Mouse (Mus musculus): ENCODE results near the gene Ogfod3. TPM values are rescaled to one million over a fixed set of nuclear protein-coding genes. Genes with fewer than 3 reads are reported as not detected.

Ogfod3 gene
- total and polyA plus RNA-seq, 2 experiments from 2014 or later = 8.9 to 25.2 TPM

DNA sequence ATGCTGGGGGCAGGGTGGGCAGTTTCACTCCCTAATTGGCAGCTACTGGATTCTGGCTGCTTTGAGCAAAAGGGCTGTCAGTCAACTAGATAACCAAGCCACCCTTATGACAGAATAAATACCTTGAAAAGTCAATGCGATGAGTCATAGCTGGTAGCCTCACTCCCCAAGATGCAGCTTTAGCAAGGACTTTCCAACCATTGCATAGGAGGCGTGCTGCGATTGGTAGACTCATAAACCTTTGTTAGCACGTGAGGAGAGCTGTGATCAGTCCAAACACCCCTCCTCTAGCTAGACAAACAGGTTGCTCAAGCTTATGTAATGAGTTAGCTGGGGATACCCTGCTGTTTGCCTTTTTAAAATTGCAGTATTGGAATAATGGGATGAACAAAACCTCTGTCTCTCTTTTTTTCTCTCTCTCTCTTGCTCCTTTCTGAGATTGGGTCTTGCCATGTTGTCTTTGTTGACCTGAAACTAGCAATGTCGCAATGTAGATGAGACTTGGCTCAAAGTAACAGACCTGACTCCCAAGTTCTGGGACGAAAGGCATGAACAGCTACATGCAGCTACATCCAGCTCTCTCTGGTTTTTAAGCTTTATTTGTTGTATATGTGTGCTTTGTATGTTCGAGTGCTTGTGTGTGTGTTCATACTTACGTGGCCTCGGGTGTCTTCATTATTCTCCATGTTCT is 61.0 kb downstream of the Ogfod3 start:
- Histone ChIP-seq H3K4me1 (ENCODE audit: insufficient read depth, low read length) (no peaks in the 10 kb centered on the region), H3K27ac (ENCODE audit: low read depth, low read length) (no peak overlapping the region), H3K9me3 (ENCODE audit: low read length) (no peaks in the 10 kb centered on the region), H3K4me2 (ENCODE audit: low read depth, low read length, poor library complexity, severe bottlenecking) (no peak overlapping the region), H3K9ac (replicated peaks; ENCODE audit: low read length, poor library complexity, severe bottlenecking) (no peak overlapping the region), H3K36me3 (ENCODE audit: insufficient read depth, low read length) (no peaks in the 10 kb centered on the region), H3K27me3 (ENCODE audit: insufficient read depth, low read length) (no peaks in the 10 kb centered on the region), H3K4me3 (ENCODE audit: low read depth, low read length) (no peak overlapping the region)
- WGBS = 80% methylated on average over 9 of the region's 9 CpGs
- ATAC-seq (ENCODE audit: low FRiP score) (no peak), DNase-seq (ENCODE audit: low spot score) (no peak)
- TF ChIP-seq CTCF (IDR thresholded peaks at IDR 0.05) = no peak

- H3K9ac ChIP-seq (replicated peaks; ENCODE audit: low read length, poor library complexity, severe bottlenecking) = no peak overlapping the region
- ATAC-seq (ENCODE audit: low FRiP score) = no peak
- H3K27ac ChIP-seq (ENCODE audit: low read depth, low read length) = no peak overlapping the region
- WGBS = 53% methylated on average over 6 of the region's 6 CpGs
- no peaks in the 10 kb centered on the region for H3K27me3 ChIP-seq (ENCODE audit: insufficient read depth, low read length)
- H3K36me3 ChIP-seq (ENCODE audit: insufficient read depth, low read length) = no peaks in the 10 kb centered on the region
- no peak overlapping the region for H3K4me2 ChIP-seq (ENCODE audit: low read depth, low read length, poor library complexity, severe bottlenecking)
- H3K4me1 ChIP-seq (ENCODE audit: insufficient read depth, low read length) = no peaks in the 10 kb centered on the region
- H3K4me3 ChIP-seq (ENCODE audit: low read depth, low read length) = no peak overlapping the region
- peak; percentile 12; the same call in 1 of the 2 replicates for TF ChIP-seq CTCF (IDR thresholded peaks at IDR 0.05)
- no peaks in the 10 kb centered on the region for H3K9me3 ChIP-seq (ENCODE audit: low read length)
- no peak for DNase-seq (ENCODE audit: low spot score)
Observed at GRCm38 (mm10) chr11:121138732-121139131, 65.8 kb downstream of the Ogfod3 start.

GRCm38 (mm10) chr11:121137682-121138081 is 66.8 kb downstream of the Ogfod3 start:
- Histone ChIP-seq H3K4me2 (ENCODE audit: low read depth, low read length, poor library complexity, severe bottlenecking) (no peak overlapping the region), H3K27me3 (ENCODE audit: insufficient read depth, low read length) (no peaks in the 10 kb centered on the region), H3K36me3 (ENCODE audit: insufficient read depth, low read length) (no peaks in the 10 kb centered on the region), H3K9me3 (ENCODE audit: low read length) (no peaks in the 10 kb centered on the region), H3K4me3 (ENCODE audit: low read depth, low read length) (no peak overlapping the region), H3K4me1 (ENCODE audit: insufficient read depth, low read length) (no peaks in the 10 kb centered on the region), H3K27ac (ENCODE audit: low read depth, low read length) (no peak overlapping the region), H3K9ac (replicated peaks; ENCODE audit: low read length, poor library complexity, severe bottlenecking) (no peak overlapping the region)
- DNase-seq (ENCODE audit: low spot score) = no peak
- 89% methylated on average over 5 of the region's 5 CpGs for WGBS
- no peak for ATAC-seq (ENCODE audit: low FRiP score)
- TF ChIP-seq CTCF (IDR thresholded peaks at IDR 0.05) = no peak

- Histone ChIP-seq H3K27me3 (ENCODE audit: insufficient read depth, low read length) (no peaks in the 10 kb centered on the region), H3K4me1 (ENCODE audit: insufficient read depth, low read length) (no peaks in the 10 kb centered on the region), H3K9ac (replicated peaks; ENCODE audit: low read length, poor library complexity, severe bottlenecking) (no peak overlapping the region), H3K27ac (ENCODE audit: low read depth, low read length) (no peak overlapping the region), H3K4me3 (ENCODE audit: low read depth, low read length) (no peak overlapping the region), H3K9me3 (ENCODE audit: low read length) (no peaks in the 10 kb centered on the region), H3K4me2 (ENCODE audit: low read depth, low read length, poor library complexity, severe bottlenecking) (no peak overlapping the region), H3K36me3 (ENCODE audit: insufficient read depth, low read length) (no peaks in the 10 kb centered on the region)
- TF ChIP-seq CTCF (IDR thresholded peaks at IDR 0.05) = no peak
- DNase-seq (ENCODE audit: low spot score) (no peak), ATAC-seq (ENCODE audit: low FRiP score) (no peak)
- WGBS = 70% methylated on average over 1 of the region's 1 CpGs
Observed at GRCm38 (mm10) chr11:121134600-121134999, 69.9 kb downstream of the Ogfod3 start.

GRCm38 (mm10) chr11:121129616-121130015 is 74.9 kb downstream of the Ogfod3 start:
- TF ChIP-seq CTCF (IDR thresholded peaks at IDR 0.05) = no peak

More at GRCm38 (mm10) chr11:121129616-121130015, 74.9 kb downstream of the Ogfod3 start:
- Histone ChIP-seq H3K4me3 (ENCODE audit: low read depth, low read length) (no peak overlapping the region), H3K27ac (ENCODE audit: low read depth, low read length) (no peak overlapping the region), H3K36me3 (ENCODE audit: insufficient read depth, low read length) (no peaks in the 10 kb centered on the region), H3K9ac (replicated peaks; ENCODE audit: low read length, poor library complexity, severe bottlenecking) (no peak overlapping the region), H3K4me1 (ENCODE audit: insufficient read depth, low read length) (no peaks in the 10 kb centered on the region), H3K9me3 (ENCODE audit: low read length) (no peaks in the 10 kb centered on the region), H3K4me2 (ENCODE audit: low read depth, low read length, poor library complexity, severe bottlenecking) (no peak overlapping the region), H3K27me3 (ENCODE audit: insufficient read depth, low read length) (no peaks in the 10 kb centered on the region)
- ATAC-seq (ENCODE audit: low FRiP score) (no peak), DNase-seq (ENCODE audit: low spot score) (no peak)
- 68% methylated on average over 1 of the region's 1 CpGs for WGBS

Other genes starting within 250 kb of the Ogfod3 start
- gene Csnk1d, start 213.4 kb downstream of the Ogfod3 start, total RNA-seq (2014; rRNA removed) = 116 and 122 TPM in 2 replicates
- gene Csnk1d, start 213.4 kb downstream of the Ogfod3 start, polyA plus RNA-seq (2015; fragmentation: Nextera tagmentation; extraction: Ambion mirVana) = 115 TPM in 2 replicates
- gene Cd7, start 165.3 kb downstream of the Ogfod3 start, total RNA-seq (2014; rRNA removed) = not detected in 2 replicates
- gene Cd7, start 165.3 kb downstream of the Ogfod3 start, polyA plus RNA-seq (2015; fragmentation: Nextera tagmentation; extraction: Ambion mirVana) = not detected in 2 replicates
- gene Sectm1b, start 141.1 kb downstream of the Ogfod3 start, total RNA-seq (2014; rRNA removed) = not detected in 2 replicates
- gene Sectm1b, start 141.1 kb downstream of the Ogfod3 start, polyA plus RNA-seq (2015; fragmentation: Nextera tagmentation; extraction: Ambion mirVana) = not detected in 2 replicates
- gene Sectm1a, start 123.5 kb downstream of the Ogfod3 start, total RNA-seq (2014; rRNA removed) = not detected in 2 replicates
- not detected in 2 replicates for gene Sectm1a, start 123.5 kb downstream of the Ogfod3 start, polyA plus RNA-seq (2015; fragmentation: Nextera tagmentation; extraction: Ambion mirVana)
- not detected in 2 replicates for gene Tex19.2, start 86.0 kb downstream of the Ogfod3 start, total RNA-seq (2014; rRNA removed)
- not detected in 2 replicates for gene Tex19.2, start 86.0 kb downstream of the Ogfod3 start, polyA plus RNA-seq (2015; fragmentation: Nextera tagmentation; extraction: Ambion mirVana)
- not detected in 2 replicates for gene Tex19.1, start 58.6 kb downstream of the Ogfod3 start, total RNA-seq (2014; rRNA removed)
- not detected in 2 replicates for gene Tex19.1, start 58.6 kb downstream of the Ogfod3 start, polyA plus RNA-seq (2015; fragmentation: Nextera tagmentation; extraction: Ambion mirVana)
- 0.33 and 0.66 TPM in 2 replicates for gene Uts2r, start 44.4 kb downstream of the Ogfod3 start, total RNA-seq (2014; rRNA removed)
- gene Uts2r, start 44.4 kb downstream of the Ogfod3 start, polyA plus RNA-seq (2015; fragmentation: Nextera tagmentation; extraction: Ambion mirVana) = 1.1 and 1.5 TPM in 2 replicates
- 85.2 and 87.4 TPM in 2 replicates for gene Hexdc, start 278 bp downstream of the Ogfod3 start, total RNA-seq (2014; rRNA removed)
- gene Hexdc, start 278 bp downstream of the Ogfod3 start, polyA plus RNA-seq (2015; fragmentation: Nextera tagmentation; extraction: Ambion mirVana) = 37.4 and 38.1 TPM in 2 replicates
- 26.5 and 29.1 TPM in 2 replicates for gene Cybc1, start 24.6 kb upstream of the Ogfod3 start, total RNA-seq (2014; rRNA removed)
- gene Cybc1, start 24.6 kb upstream of the Ogfod3 start, polyA plus RNA-seq (2015; fragmentation: Nextera tagmentation; extraction: Ambion mirVana) = 18.7 and 20.9 TPM in 2 replicates
- 112 and 129 TPM in 2 replicates for gene Narf, start 32.5 kb upstream of the Ogfod3 start, total RNA-seq (2014; rRNA removed)
- gene Narf, start 32.5 kb upstream of the Ogfod3 start, polyA plus RNA-seq (2015; fragmentation: Nextera tagmentation; extraction: Ambion mirVana) = 37.4 and 38.0 TPM in 2 replicates
- gene Foxk2, start 55.3 kb upstream of the Ogfod3 start, total RNA-seq (2014; rRNA removed) = 92.5 and 92.9 TPM in 2 replicates
- gene Foxk2, start 55.3 kb upstream of the Ogfod3 start, polyA plus RNA-seq (2015; fragmentation: Nextera tagmentation; extraction: Ambion mirVana) = 13.2 and 13.7 TPM in 2 replicates
- 71.9 and 72.5 TPM in 2 replicates for gene Wdr45b, start 149.7 kb upstream of the Ogfod3 start, total RNA-seq (2014; rRNA removed)
- gene Wdr45b, start 149.7 kb upstream of the Ogfod3 start, polyA plus RNA-seq (2015; fragmentation: Nextera tagmentation; extraction: Ambion mirVana) = 87.1 and 89.2 TPM in 2 replicates
- 15.0 and 18.3 TPM in 2 replicates for gene Rab40b, start 183.5 kb upstream of the Ogfod3 start, total RNA-seq (2014; rRNA removed)
- 14.8 and 15.7 TPM in 2 replicates for gene Rab40b, start 183.5 kb upstream of the Ogfod3 start, polyA plus RNA-seq (2015; fragmentation: Nextera tagmentation; extraction: Ambion mirVana)
- 17.2 and 22.4 TPM in 2 replicates for gene Fn3krp, start 216.7 kb upstream of the Ogfod3 start, total RNA-seq (2014; rRNA removed)
- gene Fn3krp, start 216.7 kb upstream of the Ogfod3 start, polyA plus RNA-seq (2015; fragmentation: Nextera tagmentation; extraction: Ambion mirVana) = 8.3 and 9.0 TPM in 2 replicates
- 2.2 and 8.2 TPM in 2 replicates for gene Fn3k, start 230.2 kb upstream of the Ogfod3 start, total RNA-seq (2014; rRNA removed)
- gene Fn3k, start 230.2 kb upstream of the Ogfod3 start, polyA plus RNA-seq (2015; fragmentation: Nextera tagmentation; extraction: Ambion mirVana) = 3.7 and 3.9 TPM in 2 replicates
- gene Tbcd, start 247.2 kb upstream of the Ogfod3 start, total RNA-seq (2014; rRNA removed) = 87.9 and 104 TPM in 2 replicates
- gene Tbcd, start 247.2 kb upstream of the Ogfod3 start, polyA plus RNA-seq (2015; fragmentation: Nextera tagmentation; extraction: Ambion mirVana) = 56.5 and 58.4 TPM in 2 replicates